Mouse (Mus musculus) lung, postnatal 0 days (tissue): Measurements from ENCODE around the gene Slc2a4.

Experiments
- CTCF ChIP-seq: IDR thresholded peaks from 2 replicates; pipeline ENCODE4 v1.5.1; 2016; ENCODE audit warnings: antibody characterized with exemption, mild to moderate bottlenecking
- EP300 ChIP-seq: IDR thresholded peaks from 2 replicates; pipeline ENCODE4 v1.6.1; 2016; ENCODE audit warnings: antibody characterized with exemption, mild to moderate bottlenecking, control low read depth

- TF ChIP-seq EP300: no peak
- peak; percentile 67 for TF ChIP-seq CTCF
Observed at GRCm38 (mm10) chr11:69960616-69961015, 12.6 kb upstream of the Slc2a4 start.
